Mouse (Mus musculus) cerebellum, adult 2 months (tissue): ENCODE data around the gene Pax5.

ENCODE experiments used
- CTCF ChIP-seq: fragments of 200-500 bp; IDR thresholded peaks from 2 replicates; pipeline ENCODE4 v1.5.1; 2011; ENCODE audit warnings: low read depth, mild to moderate bottlenecking, control low read depth, low read length, moderate library complexity, borderline replicate concordance; ENCODE audit not compliant: insufficient read depth
- POLR2A ChIP-seq: fragments of 200-500 bp; IDR thresholded peaks from 2 replicates; pipeline ENCODE4 v1.6.1; 2011; ENCODE audit warnings: low read length, control low read depth, borderline replicate concordance; ENCODE audit not compliant: insufficient read depth

DNA sequence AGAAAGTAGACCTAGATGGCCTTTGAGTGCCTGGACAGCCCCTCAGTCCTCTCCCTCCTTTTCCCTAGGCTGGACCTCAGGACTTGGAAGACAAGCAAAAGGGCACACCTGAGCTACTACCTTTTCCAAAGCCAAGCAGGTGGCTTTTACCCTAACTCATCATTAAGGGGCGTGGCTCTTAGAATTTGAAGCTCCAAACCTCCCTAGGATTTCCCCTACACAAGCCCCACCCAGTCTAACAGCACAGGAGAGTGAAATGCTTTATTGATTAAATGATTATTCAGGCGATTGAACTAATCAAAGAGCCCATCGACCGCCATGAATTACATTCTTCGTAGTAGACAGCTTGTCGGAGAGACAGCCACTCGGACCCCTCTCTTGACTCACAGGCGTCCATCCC is 2.0 kb downstream of the Pax5 start:
- TF ChIP-seq POLR2A (no peak), CTCF (no peak)
